Mouse (Mus musculus): ENCODE results near the gene Adra2c.

DNA sequence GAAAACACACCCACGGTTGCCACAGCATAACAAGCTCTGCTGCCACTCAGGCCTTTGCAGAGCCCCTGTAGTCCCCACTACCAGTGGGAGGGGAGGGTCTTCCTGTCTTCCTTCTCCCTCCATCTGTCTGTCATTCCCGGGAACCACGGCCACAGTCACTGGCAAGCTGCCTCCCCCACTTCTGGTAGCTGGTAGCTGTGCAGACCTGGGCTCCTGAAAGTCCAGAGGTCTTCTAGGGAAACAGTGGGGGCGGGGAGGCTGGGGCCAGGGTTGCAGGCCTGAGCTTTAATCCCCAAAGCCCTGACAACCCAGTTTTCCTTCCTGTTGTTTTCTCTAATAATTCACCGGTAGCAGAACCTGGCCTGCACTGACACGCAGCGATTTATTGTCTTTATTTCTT is 31.7 kb downstream of the Adra2c start:
- no peak for TF ChIP-seq POLR2A (IDR thresholded peaks at IDR 0.05; ENCODE audit: control insufficient read depth, extremely low read depth, insufficient read depth, low read length, poor library complexity)
- TF ChIP-seq CTCF (IDR thresholded peaks at IDR 0.05; ENCODE audit: borderline replicate concordance, control insufficient read depth, extremely low read depth, insufficient read depth, low read length, poor library complexity) = no peak

Data from thymus, adult 2 months (tissue).